ENCODE assay signal across 11 mouse cellular contexts in the genomic region with DNA sequence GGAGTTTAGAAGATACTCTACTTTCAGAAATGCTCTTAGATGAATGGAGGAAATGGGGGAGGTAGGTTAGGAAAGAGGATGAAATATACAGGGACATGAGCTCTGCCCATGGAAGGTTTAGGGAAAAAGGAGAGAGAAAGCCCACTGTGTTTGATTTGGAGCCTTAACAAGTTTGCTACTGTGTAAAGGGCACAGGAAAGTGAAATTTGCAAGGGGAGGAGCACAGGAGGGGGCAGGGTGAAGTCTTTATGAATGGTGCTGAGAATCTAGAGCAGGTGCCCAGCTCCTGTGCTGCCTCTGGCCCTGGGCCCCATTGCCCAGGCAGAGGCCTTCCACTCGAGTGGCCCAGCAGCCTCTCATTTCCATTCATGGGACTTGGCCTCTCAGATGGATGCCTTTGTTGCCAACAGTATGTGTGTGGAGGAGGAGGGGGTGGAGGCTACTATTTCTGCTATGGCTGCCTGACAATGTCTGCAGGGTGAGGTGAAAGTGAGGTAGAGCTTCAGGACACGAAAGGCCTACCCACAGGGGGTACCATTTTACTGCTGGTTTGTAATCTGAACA. TPM values are rescaled to one million over a fixed set of nuclear protein-coding genes. Genes with fewer than 3 reads are reported as not detected.
DNase-seq lines count a peak whose midpoint lies in the region; ATAC-seq lines count a peak whose summit lies in the region.
"Had no signal": no experiment of that assay in that cellular context is flagged by ENCODE, and none has a peak within 500 bp of the region (broad histone marks: within the 10 kb centered on the region; RNA-seq: fewer than 3 reads in every experiment).

No protein-coding gene starts in this region.

- H3K9me3 ChIP-seq in embryonic facial prominence, embryonic 10.5 days, result no peaks in the 10 kb centered on the region
- no peaks in the 10 kb centered on the region for H3K9me3 ChIP-seq in hindbrain, embryonic 12.5 days (replicated peaks)
- H3K9me3 ChIP-seq: limb, embryonic 15.5 days had no signal

- ATAC-seq in hindbrain, embryonic 12.5 days (ENCODE audit: low FRiP score), result peak; percentile 32
- no peak for ATAC-seq in granulocyte monocyte progenitor cell, adult 5-6 weeks (replicated peaks; ENCODE audit: poor library complexity, severe bottlenecking)
- ATAC-seq: CD4-positive, CD25-positive, alpha-beta regulatory T cell, adult 4 months had no signal

- WGBS in embryonic facial prominence, embryonic 10.5 days, result 45% methylated on average over 2 of the region's 2 CpGs
- 17% methylated on average over 2 of the region's 2 CpGs for WGBS in hindbrain, embryonic 12.5 days

- H3K9ac ChIP-seq in hindbrain, embryonic 12.5 days, result no peak overlapping the region
- H3K9ac ChIP-seq: limb, embryonic 15.5 days had no signal

- H3K4me3 ChIP-seq in embryonic facial prominence, embryonic 10.5 days, result no peak overlapping the region
- H3K4me3 ChIP-seq in hindbrain, embryonic 12.5 days, result no peak overlapping the region
- H3K4me3 ChIP-seq: limb, embryonic 15.5 days had no signal

- H3K27ac ChIP-seq in embryonic facial prominence, embryonic 10.5 days (replicated peaks), result 0 out of 2 replicates have a peak overlapping the region, but pooled peaks have one; percentile 4
- no peak overlapping the region for H3K27ac ChIP-seq in hindbrain, embryonic 12.5 days
- H3K27ac ChIP-seq: limb, embryonic 15.5 days had no signal

- no peaks in the 10 kb centered on the region for H3K27me3 ChIP-seq in embryonic facial prominence, embryonic 10.5 days (replicated peaks; ENCODE audit: low read depth, poor library complexity, severe bottlenecking)
- H3K27me3 ChIP-seq in hindbrain, embryonic 12.5 days, result no peaks in the 10 kb centered on the region

- H3K4me2 ChIP-seq in hindbrain, embryonic 12.5 days (replicated peaks), result no peak overlapping the region
- H3K4me2 ChIP-seq: limb, embryonic 15.5 days had no signal

- peak; percentile 62 to 66 for DNase-seq in heart, adult 9 months (ENCODE audit: low spot score in 2 of 2)
- DNase-seq in heart, postnatal 4 days, result no peak
- peak; percentile 61 for DNase-seq in Muller cell, postnatal 12 days (ENCODE audit: inconsistent ontology term)
- DNase-seq in embryonic facial prominence, embryonic 10.5 days (ENCODE audit: low spot score), result no peak
- DNase-seq in adrenal gland, adult 2 months, result no peak
- no peak for DNase-seq in thymus, postnatal 14 days
- DNase-seq: gastrocnemius, postnatal 25 days had no signal

- H3K36me3 ChIP-seq in embryonic facial prominence, embryonic 10.5 days (replicated peaks), result no peaks in the 10 kb centered on the region
- no peaks in the 10 kb centered on the region for H3K36me3 ChIP-seq in hindbrain, embryonic 12.5 days
- H3K36me3 ChIP-seq: limb, embryonic 15.5 days had no signal

- H3K4me1 ChIP-seq in embryonic facial prominence, embryonic 10.5 days, result peaks cover 24% of the 10 kb centered on the region
- H3K4me1 ChIP-seq in hindbrain, embryonic 12.5 days, result peaks cover 22% of the 10 kb centered on the region

RNA-seq across cellular contexts. Expression of a gene that starts 4.7 kb away (rescaled TPM):
- 10 to 100 TPM; 23.7 to 24.7 TPM for total RNA-seq in heart, postnatal 4 days (2021)
- polyA plus RNA-seq in embryonic facial prominence, embryonic 10.5 days (2016; fragmentation: Nextera tagmentation; extraction: Ambion mirVana), result 12.9 and 15.3 TPM in 2 replicates
- 27.9 and 32.3 TPM in 2 replicates for polyA plus RNA-seq in hindbrain, embryonic 12.5 days (2016; fragmentation: Nextera tagmentation; extraction: Ambion mirVana)
- 1 to 10 TPM; 8.6 to 9.1 TPM for total RNA-seq in adrenal gland, adult 2 months (2021)
- 2.6 and 3.6 TPM in 2 replicates for polyA plus RNA-seq in adrenal gland, adult 2 months (2012; rRNA removed)
- total RNA-seq in granulocyte monocyte progenitor cell, adult 5-6 weeks (2014; fragmentation: Nextera tagmentation), result 0.49 TPM in 1 of 2 replicates, not detected in the other
- total RNA-seq in granulocyte monocyte progenitor cell, adult 5-6 weeks (2017), result 0.13 and 0.31 TPM in 2 replicates
- polyA plus RNA-seq: CD4-positive, CD25-positive, alpha-beta regulatory T cell, adult 4 months had no signal

Comparison
In these comparisons a context has a peak if more than half of its experiments do, and no peak if none do; other contexts are left out.
1. DNase-seq: peak in heart, adult 9 months (2 of 2) and Muller cell, postnatal 12 days (single experiment); none in heart, postnatal 4 days (single experiment), embryonic facial prominence, embryonic 10.5 days (single experiment), adrenal gland, adult 2 months (single experiment) and thymus, postnatal 14 days (single experiment).
2. RNA of a gene that starts 4.7 kb away (total RNA-seq): 23.7 to 24.7 TPM in heart, postnatal 4 days and 8.6 to 9.1 TPM in adrenal gland, adult 2 months; 0.13 to 0.49 TPM in granulocyte monocyte progenitor cell, adult 5-6 weeks; every median in the first group is over 4 times any median in the second.